Mouse (Mus musculus): Measurements from ENCODE around the gene Sv2a. TPM values are rescaled to one million over a fixed set of nuclear protein-coding genes. Genes with fewer than 3 reads are reported as not detected.
"Not testable (repeated sequence)": the region's sequence is repeated elsewhere in the genome, so short reads cannot be mapped to it uniquely, and the experiment has no call there.

Sv2a gene
- polyA plus RNA-seq, 1 experiment from 2014 or later = 6.4 TPM

DNA sequence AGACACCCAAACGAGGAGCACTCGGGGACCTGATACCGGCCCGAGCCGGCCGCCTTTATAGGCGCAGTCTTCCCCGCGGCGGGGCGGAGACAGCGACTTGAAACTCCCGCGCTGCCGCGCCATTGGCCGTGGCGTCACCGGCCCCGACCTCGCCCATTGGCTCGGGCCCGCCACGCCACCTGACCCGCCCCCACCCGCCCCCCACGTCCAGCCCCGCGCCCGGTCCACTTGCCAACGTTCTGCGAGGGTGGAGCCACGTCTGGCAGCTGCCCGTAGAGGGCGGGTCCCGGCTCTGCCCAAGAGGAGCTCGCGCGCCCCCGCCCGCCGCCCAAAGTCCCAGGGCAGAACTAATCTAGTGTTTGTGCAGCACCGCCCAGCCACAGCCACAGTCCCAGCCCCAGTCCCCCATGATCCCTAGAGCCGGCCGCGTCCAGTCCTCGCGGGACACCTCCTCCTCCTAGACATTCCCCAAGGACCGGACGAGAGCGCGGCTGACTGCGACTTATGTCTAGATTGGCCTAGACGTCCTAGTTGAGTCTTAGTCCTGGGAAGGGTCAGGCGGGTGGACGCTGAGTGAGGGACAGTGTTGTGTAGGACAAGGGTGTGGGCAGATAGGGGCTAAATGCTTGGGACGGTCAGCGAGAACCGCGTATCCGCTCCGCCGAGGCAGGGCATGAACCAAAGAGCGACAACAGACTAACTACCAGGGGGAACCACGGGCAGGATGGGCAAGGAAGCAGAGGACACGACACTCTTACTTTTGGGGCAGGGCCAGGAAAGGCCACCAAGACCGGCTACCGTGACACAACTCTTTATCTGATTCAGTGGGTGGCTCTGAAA lies 58.2 kb downstream of the Sv2a start, which contains the start of gene Hist2h3c2:
TSS of gene Hist2h3c2 (minus strand) at position 174 of the 840 bp plus-strand sequence.
- Histone ChIP-seq H3K9ac (peak within 1 kb of the TSS; percentile 52), H3K4me2 (peak within 1 kb of the TSS; percentile 54), H3K4me3 (replicated peaks) (peak within 1 kb of the TSS; percentile 44), H3K27ac (peak within 1 kb of the TSS; percentile 76), H3K4me1 (peaks cover 18% of the 10 kb centered on the region)
- H3K36me3 ChIP-seq; H3K27me3 ChIP-seq (replicated peaks); H3K9me3 ChIP-seq: not testable (repeated sequence)
- ATAC-seq (ENCODE audit: insufficient read depth, low FRiP score, low read depth) = peak; percentile 91
- WGBS = 0% methylated on average over 28 of the region's 68 CpGs

DNA sequence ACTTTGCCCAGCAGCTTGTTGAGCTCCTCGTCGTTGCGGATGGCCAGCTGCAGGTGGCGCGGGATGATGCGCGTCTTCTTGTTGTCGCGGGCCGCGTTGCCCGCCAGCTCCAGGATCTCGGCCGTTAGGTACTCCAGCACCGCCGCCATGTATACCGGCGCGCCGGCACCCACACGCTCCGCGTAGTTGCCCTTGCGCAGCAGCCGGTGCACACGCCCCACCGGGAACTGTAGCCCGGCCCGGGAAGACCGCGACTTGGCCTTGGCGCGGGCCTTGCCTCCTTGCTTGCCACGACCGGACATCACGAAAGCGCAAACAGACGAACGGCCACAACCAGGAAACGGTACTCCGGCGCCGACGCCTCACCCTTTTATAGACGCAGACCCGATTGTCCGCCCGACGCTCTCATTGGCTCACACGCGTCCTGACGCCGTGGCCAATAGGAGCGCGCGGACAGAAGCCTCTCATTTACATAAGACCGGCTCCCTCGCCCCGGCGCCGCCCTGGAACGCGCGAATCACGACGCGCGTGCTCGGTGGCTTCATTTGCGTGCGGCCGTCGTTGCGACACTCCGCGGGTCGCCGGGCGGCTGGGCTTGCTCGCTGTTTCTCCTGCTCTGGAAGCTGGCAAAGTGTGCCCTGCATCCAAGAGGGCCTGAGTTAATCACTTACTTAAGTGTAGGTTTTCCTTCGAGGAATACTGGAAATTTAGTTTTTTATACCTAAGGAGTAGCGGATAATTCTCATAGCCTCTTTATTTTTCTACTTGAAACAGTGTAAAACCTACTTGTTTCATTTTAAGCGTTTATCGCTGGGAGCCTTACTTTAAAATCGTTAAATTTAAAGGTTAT lies 59.2 kb downstream of the Sv2a start, which contains the start of gene Hist2h2aa2:
TSS of gene Hist2h2aa2 (minus strand) at position 328 of the 850 bp plus-strand sequence.
- not testable (repeated sequence) for H3K27me3 ChIP-seq (replicated peaks); H3K36me3 ChIP-seq; H3K9me3 ChIP-seq; H3K9ac ChIP-seq
- peak; percentile 82 for ATAC-seq (ENCODE audit: insufficient read depth, low FRiP score, low read depth)
- peak within 1 kb of the TSS; percentile 45 for H3K4me2 ChIP-seq
- peaks cover 21% of the 10 kb centered on the region for H3K4me1 ChIP-seq
- WGBS = 2% methylated on average over 48 of the region's 85 CpGs
- peak within 1 kb of the TSS; percentile 33 for H3K4me3 ChIP-seq (replicated peaks)
- H3K27ac ChIP-seq = peak within 1 kb of the TSS; percentile 90

DNA sequence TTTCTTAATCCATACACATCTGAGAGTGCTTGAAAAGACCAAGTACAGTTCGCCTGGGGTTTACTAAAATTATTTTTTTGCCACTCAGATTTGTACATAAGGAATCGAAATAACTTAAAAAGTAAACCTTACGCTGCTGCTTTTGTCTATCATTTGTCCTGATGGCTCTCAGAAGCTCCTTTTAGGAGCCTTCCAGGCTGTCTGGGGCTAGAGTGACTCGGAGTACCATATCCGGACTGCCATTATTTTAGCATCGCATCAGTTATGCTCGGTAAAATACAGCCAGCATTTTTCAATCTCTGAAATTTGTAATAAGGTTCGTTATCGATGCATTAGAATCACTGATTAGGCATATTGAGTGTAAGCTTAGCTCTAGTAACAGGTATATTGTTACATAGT lies 59.8 kb downstream of the Sv2a start:
- Histone ChIP-seq H3K4me3 (replicated peaks) (no peak overlapping the region), H3K27me3 (replicated peaks) (no peaks in the 10 kb centered on the region), H3K9me3 (no peaks in the 10 kb centered on the region), H3K9ac (no peak overlapping the region), H3K27ac (peak overlapping the region; percentile 90), H3K36me3 (no peaks in the 10 kb centered on the region), H3K4me1 (peaks cover 21% of the 10 kb centered on the region), H3K4me2 (peak overlapping the region; percentile 45; the same call in 1 of the 2 replicates)
- ATAC-seq (ENCODE audit: insufficient read depth, low FRiP score, low read depth) = no peak
- WGBS = 75% methylated on average over 9 of the region's 9 CpGs

DNA sequence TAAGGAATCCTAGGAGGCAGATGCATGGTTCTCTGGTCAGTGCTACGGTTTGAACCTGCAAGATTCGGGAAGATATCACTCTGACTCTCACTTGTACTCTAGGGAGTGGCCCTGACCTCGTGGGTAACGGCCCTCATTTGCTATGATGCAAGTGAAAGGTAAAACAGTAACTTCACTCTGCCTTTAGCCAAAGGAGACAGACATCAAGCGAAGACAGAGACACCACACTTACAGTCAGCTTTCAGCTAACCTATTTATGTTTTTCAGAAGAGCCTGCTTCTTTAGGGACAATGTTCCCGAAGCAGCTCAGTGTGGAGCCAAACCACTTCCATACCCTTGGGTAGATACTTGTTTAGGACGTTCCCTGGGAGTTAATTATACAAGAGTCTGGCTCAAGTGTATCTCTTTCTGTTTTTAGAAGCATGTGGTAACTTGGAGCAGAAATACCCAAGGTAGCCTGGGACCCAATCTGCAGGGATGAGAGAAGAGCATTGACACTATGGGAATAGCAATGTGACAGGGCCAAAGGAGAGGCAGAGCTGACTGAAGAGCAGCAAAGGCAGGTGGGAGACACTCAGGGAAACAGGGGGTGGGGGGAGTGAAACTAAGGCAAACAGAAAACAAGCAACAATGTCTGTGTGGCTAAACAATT lies 63.1 kb downstream of the Sv2a start:
- peak overlapping the region; percentile 57 for H3K4me2 ChIP-seq
- no peak for ATAC-seq (ENCODE audit: insufficient read depth, low FRiP score, low read depth)
- WGBS = 73% methylated on average over 7 of the region's 7 CpGs
- peak overlapping the region; percentile 99 for H3K27ac ChIP-seq
- peaks cover 17% of the 10 kb centered on the region; the same call in 1 of the 2 replicates for H3K4me1 ChIP-seq
- H3K36me3 ChIP-seq = no peaks in the 10 kb centered on the region
- no peaks in the 10 kb centered on the region for H3K27me3 ChIP-seq (replicated peaks)
- no peaks in the 10 kb centered on the region for H3K9me3 ChIP-seq
- H3K9ac ChIP-seq = no peak overlapping the region; the same call in 1 of the 2 replicates
- H3K4me3 ChIP-seq (replicated peaks) = peak overlapping the region; percentile 52; the same call in 1 of the 2 replicates

Small RNA genes lying within 50 kb of the gene (microRNA-seq; reads per million reads assigned to microRNA genes)
- not detected for gene Gm44492
- not detected for gene Gm47311

Other genes starting within 250 kb of the Sv2a start
- 30.9 and 33.2 TPM in 2 replicates for gene Plekho1, start 185.2 kb upstream of the Sv2a start, polyA plus RNA-seq (2015; fragmentation: Nextera tagmentation; extraction: Ambion mirVana)
- gene Vps45, start 122.7 kb upstream of the Sv2a start, polyA plus RNA-seq (2015; fragmentation: Nextera tagmentation; extraction: Ambion mirVana) = 33.9 and 35.1 TPM in 2 replicates
- gene Otud7b, start 76.6 kb upstream of the Sv2a start, polyA plus RNA-seq (2015; fragmentation: Nextera tagmentation; extraction: Ambion mirVana) = 20.0 and 22.3 TPM in 2 replicates
- 13.7 and 15.0 TPM in 2 replicates for gene Mtmr11, start 19.1 kb upstream of the Sv2a start, polyA plus RNA-seq (2015; fragmentation: Nextera tagmentation; extraction: Ambion mirVana)
- 135 and 139 TPM in 2 replicates for gene Sf3b4, start 8.8 kb upstream of the Sv2a start, polyA plus RNA-seq (2015; fragmentation: Nextera tagmentation; extraction: Ambion mirVana)
- 54.8 and 55.0 TPM in 2 replicates for gene Bola1, start 38.6 kb downstream of the Sv2a start, polyA plus RNA-seq (2015; fragmentation: Nextera tagmentation; extraction: Ambion mirVana)
- 0.81 TPM in 1 of 2 replicates, not detected in the other for gene Hist2h2ab, start 38.7 kb downstream of the Sv2a start, polyA plus RNA-seq (2015; fragmentation: Nextera tagmentation; extraction: Ambion mirVana)
- gene Hist2h2ac, start 39.7 kb downstream of the Sv2a start, polyA plus RNA-seq (2015; fragmentation: Nextera tagmentation; extraction: Ambion mirVana) = 11.4 and 14.5 TPM in 2 replicates
- gene Hist2h2be, start 40.0 kb downstream of the Sv2a start, polyA plus RNA-seq (2015; fragmentation: Nextera tagmentation; extraction: Ambion mirVana) = 8.0 and 8.8 TPM in 2 replicates
- gene Hist2h3c2, start 58.0 kb downstream of the Sv2a start, polyA plus RNA-seq (2015; fragmentation: Nextera tagmentation; extraction: Ambion mirVana) = 5.6 and 8.7 TPM in 2 replicates
- 50.4 and 70.5 TPM in 2 replicates for gene Hist2h2aa2, start 59.1 kb downstream of the Sv2a start, polyA plus RNA-seq (2015; fragmentation: Nextera tagmentation; extraction: Ambion mirVana)
- gene Hist2h2aa1, start 64.3 kb downstream of the Sv2a start, polyA plus RNA-seq (2015; fragmentation: Nextera tagmentation; extraction: Ambion mirVana) = 23.0 and 26.2 TPM in 2 replicates
- gene Hist2h3c1, start 65.5 kb downstream of the Sv2a start, polyA plus RNA-seq (2015; fragmentation: Nextera tagmentation; extraction: Ambion mirVana) = 1.9 and 2.5 TPM in 2 replicates
- 9.7 and 18.1 TPM in 2 replicates for gene Hist2h4, start 82.2 kb downstream of the Sv2a start, polyA plus RNA-seq (2015; fragmentation: Nextera tagmentation; extraction: Ambion mirVana)
- 62.1 and 69.4 TPM in 2 replicates for gene Hist2h3b, start 87.5 kb downstream of the Sv2a start, polyA plus RNA-seq (2015; fragmentation: Nextera tagmentation; extraction: Ambion mirVana)
- 8.2 and 11.2 TPM in 2 replicates for gene Hist2h2bb, start 88.6 kb downstream of the Sv2a start, polyA plus RNA-seq (2015; fragmentation: Nextera tagmentation; extraction: Ambion mirVana)
- 3.8 and 4.4 TPM in 2 replicates for gene Fcgr1, start 112.8 kb downstream of the Sv2a start, polyA plus RNA-seq (2015; fragmentation: Nextera tagmentation; extraction: Ambion mirVana)

Measured in stomach, embryonic 15.5 days (tissue).